In the genomic region with DNA sequence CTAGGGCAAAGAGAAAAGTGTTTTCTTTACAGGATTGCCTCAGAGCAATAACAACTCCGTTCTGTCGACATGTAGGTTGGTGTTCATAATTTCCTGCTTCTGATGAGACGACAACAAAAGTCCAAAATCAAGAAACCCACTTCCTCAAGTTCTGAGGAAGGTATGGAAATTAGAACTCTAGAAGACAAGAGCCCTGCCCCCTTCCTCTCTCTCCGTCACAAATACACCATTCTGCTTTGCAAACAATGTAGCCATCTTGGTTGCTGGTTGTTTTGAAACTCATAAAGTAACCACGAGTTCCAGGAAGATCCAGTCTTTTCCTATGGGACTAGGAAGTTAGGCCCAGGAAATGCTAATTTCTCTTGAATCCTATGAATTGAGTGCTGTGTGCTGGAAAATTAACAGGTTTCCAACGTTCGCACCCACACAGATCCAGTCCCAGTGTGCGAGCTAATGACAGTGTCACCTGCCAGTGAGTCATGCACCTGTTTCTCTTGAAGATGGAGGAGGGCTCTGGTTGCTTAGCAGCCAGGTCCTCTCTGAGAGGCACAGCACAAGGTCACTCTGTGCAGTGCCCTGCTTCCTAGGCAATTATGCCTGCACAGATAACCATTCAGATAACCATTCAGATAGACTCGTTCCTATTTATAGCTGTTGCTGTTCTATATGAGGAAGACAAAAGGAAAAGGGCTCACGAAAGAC, we compare ENCODE assay signal across 10 mouse cellular contexts.
DNase-seq lines count a peak whose midpoint lies in the region; ATAC-seq and TF ChIP-seq lines count a peak whose summit lies in the region.
"Had no signal": no experiment of that assay in that cellular context is flagged by ENCODE, and none has a peak within 500 bp of the region (broad histone marks: within the 10 kb centered on the region; RNA-seq: fewer than 3 reads in every experiment).

No protein-coding gene starts in this region.

- TF ChIP-seq CTCF in forebrain, postnatal 0 days (IDR thresholded peaks at IDR 0.05; ENCODE audit: low read depth), result no peak
- no peak for TF ChIP-seq CTCF in midbrain, postnatal 0 days (IDR thresholded peaks at IDR 0.05)

- 54% methylated on average over 10 of the region's 10 CpGs for WGBS in forebrain, postnatal 0 days
- WGBS in midbrain, postnatal 0 days, result 60% methylated on average over 10 of the region's 10 CpGs

- 0 out of 2 replicates have a peak overlapping the region, but pooled peaks have one; percentile 24 for H3K27ac ChIP-seq in forebrain, postnatal 0 days (ENCODE audit: low read depth, low read length)
- H3K27ac ChIP-seq in midbrain, postnatal 0 days (ENCODE audit: low read depth, low read length), result no peak overlapping the region
- H3K27ac ChIP-seq: heart, embryonic 13.5 days; limb, embryonic 12.5 days had no signal

- H3K27me3 ChIP-seq in forebrain, postnatal 0 days (ENCODE audit: insufficient read depth, low read length), result no peaks in the 10 kb centered on the region
- H3K27me3 ChIP-seq in midbrain, postnatal 0 days (ENCODE audit: insufficient read depth, low read length), result no peaks in the 10 kb centered on the region
- H3K27me3 ChIP-seq: limb, embryonic 12.5 days had no signal

- peak; percentile 97 for ATAC-seq in forebrain, postnatal 0 days
- ATAC-seq in midbrain, postnatal 0 days (ENCODE audit: low FRiP score), result peak; percentile 62

- no peak overlapping the region for H3K9ac ChIP-seq in forebrain, postnatal 0 days
- no peak overlapping the region for H3K9ac ChIP-seq in midbrain, postnatal 0 days (replicated peaks; ENCODE audit: low read length, poor library complexity, severe bottlenecking)
- H3K9ac ChIP-seq: heart, embryonic 13.5 days; limb, embryonic 12.5 days had no signal

- no peaks in the 10 kb centered on the region for H3K9me3 ChIP-seq in forebrain, postnatal 0 days (ENCODE audit: low read length)
- no peaks in the 10 kb centered on the region for H3K9me3 ChIP-seq in midbrain, postnatal 0 days (ENCODE audit: low read length)
- H3K9me3 ChIP-seq: heart, embryonic 13.5 days; limb, embryonic 12.5 days had no signal

- peak; percentile 23 for DNase-seq in left cerebral cortex, adult 11 months (ENCODE audit: low spot score)
- DNase-seq in left cerebral cortex, postnatal 36 days (ENCODE audit: low spot score in 2 of 2), result no peak
- peak; percentile 87 for DNase-seq in brain, adult 2 months (ENCODE audit: low read depth, low spot score)
- DNase-seq in forebrain, postnatal 0 days, result peak; percentile 60
- peak; percentile 57 for DNase-seq in midbrain, postnatal 0 days (ENCODE audit: low spot score)
- DNase-seq in thymus, adult 18-20 months, result no peak
- no peak for DNase-seq in urinary bladder, adult 2 months (ENCODE audit: low spot score)
- DNase-seq: kidney, postnatal 25 days had no signal

- no peak overlapping the region for H3K4me2 ChIP-seq in forebrain, postnatal 0 days (ENCODE audit: low read depth)
- no peak overlapping the region for H3K4me2 ChIP-seq in midbrain, postnatal 0 days (ENCODE audit: low read depth, low read length, poor library complexity, severe bottlenecking)
- H3K4me2 ChIP-seq: heart, embryonic 13.5 days; limb, embryonic 12.5 days had no signal

- no peaks in the 10 kb centered on the region for H3K36me3 ChIP-seq in forebrain, postnatal 0 days (ENCODE audit: insufficient read depth)
- no peaks in the 10 kb centered on the region for H3K36me3 ChIP-seq in midbrain, postnatal 0 days (ENCODE audit: insufficient read depth, low read length)
- H3K36me3 ChIP-seq: heart, embryonic 13.5 days; limb, embryonic 12.5 days had no signal

- H3K4me1 ChIP-seq in forebrain, postnatal 0 days (ENCODE audit: insufficient read depth), result no peaks in the 10 kb centered on the region
- 0 out of 2 replicates have a peak, but pooled peaks cover 5% of the 10 kb centered on the region for H3K4me1 ChIP-seq in midbrain, postnatal 0 days (ENCODE audit: insufficient read depth, low read length)
- H3K4me1 ChIP-seq: limb, embryonic 12.5 days had no signal

- H3K4me3 ChIP-seq in forebrain, postnatal 0 days (ENCODE audit: low read depth, low read length), result no peak overlapping the region
- H3K4me3 ChIP-seq in midbrain, postnatal 0 days (ENCODE audit: low read depth, low read length), result no peak overlapping the region
- H3K4me3 ChIP-seq: heart, embryonic 13.5 days; limb, embryonic 12.5 days had no signal

- intact Hi-C loops in left cerebral cortex, postnatal 36 days (cut with DNase I), result no loop called here

Comparison
In these comparisons a context has a peak if more than half of its experiments do, and no peak if none do; other contexts are left out.
1. DNase-seq: peak in left cerebral cortex, adult 11 months (single experiment), brain, adult 2 months (single experiment), forebrain, postnatal 0 days (single experiment) and midbrain, postnatal 0 days (single experiment); none in left cerebral cortex, postnatal 36 days (0 of 2), thymus, adult 18-20 months (0 of 2) and urinary bladder, adult 2 months (single experiment).